Mouse (Mus musculus) activated CD4-positive, CD25-positive, alpha-beta regulatory T cell, adult 4 months (primary cell): Measurements from ENCODE around the gene Tex48. TPM values are rescaled to one million over a fixed set of nuclear protein-coding genes. Genes with fewer than 3 reads are reported as not detected.

Experiments used
- polyA plus RNA-seq, 2 experiments: library from polyadenylated mRNA; unstranded; fragments of 100-300 nt; shearing (Covaris generic); gene quantifications; one replicate each; pipeline ENCODE4 v1.2.1; 2017

Gene Tex48
- polyA plus RNA-seq, 2 experiments from 2014 or later: not detected

Other genes with a start within 250 kb of the Tex48 start
- gene Akna, start 219.1 kb downstream of the Tex48 start, polyA plus RNA-seq: 100 to 1,000 TPM in 1 of 2 experiments, 10 to 100 TPM in 1; 72.4 to 116 TPM
- gene Whrn, start 126.4 kb downstream of the Tex48 start, polyA plus RNA-seq: 1 to 10 TPM; 3.1 to 3.2 TPM
- 100 to 1,000 TPM; 180 to 210 TPM for gene Atp6v1g1, start 77.7 kb downstream of the Tex48 start, polyA plus RNA-seq
- gene Tmem268, start 63.6 kb downstream of the Tex48 start, polyA plus RNA-seq: 10 to 100 TPM; 16.6 to 17.6 TPM
- gene Gm11213, start 17.2 kb downstream of the Tex48 start, polyA plus RNA-seq: not detected
- not detected for gene Gm11214, start 41.0 kb upstream of the Tex48 start, polyA plus RNA-seq
- gene Tnfsf15, start 122.7 kb upstream of the Tex48 start, polyA plus RNA-seq: under 1 TPM; 0.36 to 0.54 TPM
- 10 to 100 TPM; 71.6 to 77.3 TPM for gene Tnfsf8, start 238.9 kb upstream of the Tex48 start, polyA plus RNA-seq